Comparison of ENCODE assay signal across 8 mouse cellular contexts in the genomic region with DNA sequence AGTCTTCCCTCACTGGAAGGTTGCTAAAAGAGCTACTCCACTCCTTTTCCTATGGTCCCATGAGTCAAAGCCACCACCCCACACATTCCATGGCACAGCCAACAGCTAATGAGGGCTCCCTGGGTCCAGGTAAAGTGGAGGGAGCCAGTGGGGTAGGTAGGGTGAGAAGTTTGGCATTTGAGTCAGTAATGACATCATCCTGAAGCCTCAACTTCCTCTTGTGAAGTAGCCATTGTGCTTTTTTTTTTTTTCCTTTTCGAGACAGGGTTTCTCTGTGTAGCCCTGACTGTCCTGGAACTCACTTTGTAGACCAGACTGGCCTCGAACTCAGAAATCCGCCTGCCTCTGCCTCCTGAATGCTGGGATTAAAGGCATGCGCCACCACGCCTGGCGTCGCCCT. TPM values are rescaled to one million over a fixed set of nuclear protein-coding genes. Genes with fewer than 3 reads are reported as not detected.
DNase-seq lines count a peak whose midpoint lies in the region; ATAC-seq and TF ChIP-seq lines count a peak whose summit lies in the region.
"Not testable (repeated sequence)": the region's sequence is repeated elsewhere in the genome, so short reads cannot be mapped to it uniquely, and the experiment has no call there.
"Had no signal": no experiment of that assay in that cellular context is flagged by ENCODE, and none has a peak within 500 bp of the region (broad histone marks: within the 10 kb centered on the region; RNA-seq: fewer than 3 reads in every experiment).

No protein-coding gene starts in this region.

- not testable (repeated sequence) for H3K9me3 ChIP-seq in CH12.LX (replicated peaks; ENCODE audit: low read length); heart, embryonic 13.5 days

- 69% methylated on average over 7 of the region's 7 CpGs for WGBS in bone marrow, adult 2 months
- 89% methylated on average over 7 of the region's 7 CpGs for WGBS in heart, embryonic 13.5 days
- WGBS in macrophage (ENCODE audit: missing documents) = 83% methylated on average over 6 of the region's 7 CpGs

- H3K4me3 ChIP-seq in CH12.LX (replicated peaks in 1 of 3; ENCODE audit: low read depth in 2 of 3, low read length in 2 of 3, poor library complexity in 1 of 3); bone marrow, adult 2 months (replicated peaks; ENCODE audit: control insufficient read depth, low read depth, low read length); heart, embryonic 13.5 days; macrophage (ENCODE audit: inconsistent target): not testable (repeated sequence)

- peaks cover 36 to 50% of the 10 kb centered on the region in 2 experiments for H3K36me3 ChIP-seq in CH12.LX (replicated peaks in 1 of 2; ENCODE audit: control insufficient read depth in 1 of 2, insufficient read depth in 1 of 2, low read length in 1 of 2)
- H3K36me3 ChIP-seq in heart, embryonic 13.5 days = peaks cover 36% of the 10 kb centered on the region
- peaks cover 33% of the 10 kb centered on the region for H3K36me3 ChIP-seq in macrophage (ENCODE audit: inconsistent target)
- not testable (repeated sequence) for H3K36me3 ChIP-seq in splenic B cell, adult 2 months (ENCODE audit: control insufficient read depth, insufficient read depth, low read length, poor library complexity, severe bottlenecking)

- not testable (repeated sequence) for TF ChIP-seq EP300 in CH12.LX (IDR thresholded peaks at IDR 0.05; ENCODE audit: low read length)

- TF ChIP-seq RAD21 in CH12.LX (IDR thresholded peaks at IDR 0.05; ENCODE audit: low read depth, low read length) = not testable (repeated sequence)

- H3K4me2 ChIP-seq in CH12.LX (ENCODE audit: insufficient read depth, low read depth, poor library complexity, severe bottlenecking); heart, embryonic 13.5 days: not testable (repeated sequence)

- H3K79me2 ChIP-seq in CH12.LX (replicated peaks; ENCODE audit: control insufficient read depth, extremely low read depth, insufficient read depth, poor library complexity, severe bottlenecking); macrophage (ENCODE audit: inconsistent target): not testable (repeated sequence)

- H3K27ac ChIP-seq in CH12.LX (ENCODE audit: insufficient read depth, low read depth) (0 out of 2 replicates have a peak overlapping the region, but pooled peaks have one; percentile 11), macrophage (peak overlapping the region; percentile 59)
- H3K27ac ChIP-seq in bone marrow, adult 2 months (ENCODE audit: control insufficient read depth, insufficient read depth, low read depth, low read length, poor library complexity) = peak overlapping the region; percentile 16; the same call in 1 of the 2 replicates
- 0 out of 2 replicates have a peak overlapping the region, but pooled peaks have one; percentile 58 for H3K27ac ChIP-seq in heart, embryonic 13.5 days (replicated peaks)

- peaks cover 20 to 47% of the 10 kb centered on the region in 2 experiments for H3K4me1 ChIP-seq in CH12.LX (ENCODE audit: control insufficient read depth in 1 of 2, insufficient read depth in 2 of 2)
- not testable (repeated sequence) for H3K4me1 ChIP-seq in bone marrow, adult 2 months (ENCODE audit: control insufficient read depth, insufficient read depth, low read length)
- peaks cover 16% of the 10 kb centered on the region for H3K4me1 ChIP-seq in heart, embryonic 13.5 days

- in situ Hi-C loops in CH12.LX (cut with MboI; ENCODE audit: low pct_ligation_motif_present, low pct_unique_long_range_greater_than_20kb, low sequenced_read_pairs) = loop anchor here (10.0 kb wide), 1 partner anchor 49 kb away; no protein-coding TSS in a partner anchor

- not testable (repeated sequence) for TF ChIP-seq POLR2A in CH12.LX (IDR thresholded peaks at IDR 0.05; ENCODE audit: low read depth, low read length); bone marrow, adult 2 months (IDR thresholded peaks at IDR 0.05; ENCODE audit: borderline replicate concordance, control insufficient read depth, low read depth, low read length)

- not testable (repeated sequence) for H3K27me3 ChIP-seq in CH12.LX (replicated peaks); heart, embryonic 13.5 days (replicated peaks); splenic B cell, adult 2 months (ENCODE audit: control insufficient read depth, insufficient read depth, low read length, poor library complexity, severe bottlenecking)

- H3K9ac ChIP-seq in CH12.LX (ENCODE audit: insufficient read depth, low read depth); heart, embryonic 13.5 days: not testable (repeated sequence)

- ATAC-seq in granulocyte monocyte progenitor cell, adult 5-6 weeks (replicated peaks; ENCODE audit: poor library complexity, severe bottlenecking) = peak; percentile 64
- ATAC-seq in heart, embryonic 13.5 days (ENCODE audit: extremely low read depth, insufficient number of reproducible peaks, low FRiP score, low TSS enrichment) = not testable (repeated sequence)
- peak; percentile 72 for ATAC-seq in monocyte, adult 5-6 weeks (replicated peaks; ENCODE audit: insufficient number of reproducible peaks, low FRiP score, low TSS enrichment, poor library complexity, severe bottlenecking)

- dilution Hi-C loops in CH12.LX (cut with MboI; ENCODE audit: extremely low pct_ligation_motif_present, extremely low pct_unique_long_range_greater_than_20kb, low sequenced_read_pairs) = not testable (repeated sequence)

- not testable (repeated sequence) for DNase-seq in CH12.LX (ENCODE audit: extremely low read depth)
- DNase-seq in splenic B cell, adult 2 months (ENCODE audit: low read depth, low spot score) = peak; percentile 36

- not testable (repeated sequence) for TF ChIP-seq CTCF in CH12.LX (conservative IDR thresholded peaks at IDR 0.05 in 1 of 2, IDR thresholded peaks at IDR 0.05 in 1 of 2; ENCODE audit: low read depth in 2 of 2, low read length in 2 of 2); bone marrow, adult 2 months (IDR thresholded peaks at IDR 0.05; ENCODE audit: control insufficient read depth, insufficient read depth, low read length)

RNA-seq across cellular contexts. Expression of a gene that starts 8.3 kb away (rescaled TPM):
- total RNA-seq in CH12.LX (2012; rRNA removed) (0.04 TPM in 1 of 2 replicates, not detected in the other), CH12.LX (2014; rRNA removed) (0.31 and 0.34 TPM in 2 replicates)
- polyA plus RNA-seq in CH12.LX (2012; ENCODE audit: insufficient read length, low read depth) (0.65 and 1.1 TPM in 2 replicates), macrophage (2018) (102 to 269 TPM (median 231 TPM) in 3 replicates)
- polyA plus RNA-seq in bone marrow, adult 2 months (2011; ENCODE audit: insufficient read depth, insufficient read length, low replicate concordance, missing spikeins) = 3.2 and 6.7 TPM in 2 replicates
- 2.4 TPM in 2 replicates for total RNA-seq in granulocyte monocyte progenitor cell, adult 5-6 weeks (2014; fragmentation: Nextera tagmentation)
- total RNA-seq in granulocyte monocyte progenitor cell, adult 5-6 weeks (2017) = 1.2 and 1.4 TPM in 2 replicates
- polyA plus RNA-seq in heart, embryonic 13.5 days (2015; fragmentation: Nextera tagmentation; extraction: Ambion mirVana) = 0.62 and 1.2 TPM in 2 replicates
- total RNA-seq in macrophage (2018; cell fraction: chromatin; rRNA removed) = 100 to 1,000 TPM in 8 of 26 experiments, 10 to 100 TPM in 18; 34.4 to 232 (median 82.6) TPM
- total RNA-seq in macrophage (2018; cell fraction: cytosol; rRNA removed) = 100 to 1,000 TPM; 244 to 546 (median 327) TPM
- total RNA-seq in macrophage (2018; cell fraction: nucleus; rRNA removed) = 100 to 1,000 TPM; 101 to 544 (median 322) TPM
- 3.6 to 28.2 TPM (median 24.8 TPM) in 3 replicates for total RNA-seq in monocyte, adult 5-6 weeks (2017)
- polyA plus RNA-seq: Patski had no signal

RNA-seq across cellular contexts. Expression of a gene that starts 20.2 kb away (rescaled TPM):
- total RNA-seq in CH12.LX (2012; rRNA removed) = 117 and 129 TPM in 2 replicates
- 187 and 189 TPM in 2 replicates for total RNA-seq in CH12.LX (2014; rRNA removed)
- polyA plus RNA-seq in CH12.LX (2012; ENCODE audit: insufficient read length, low read depth) = 319 and 325 TPM in 2 replicates
- polyA plus RNA-seq in bone marrow, adult 2 months (2011; ENCODE audit: insufficient read depth, insufficient read length, low replicate concordance, missing spikeins) = 128 and 173 TPM in 2 replicates
- total RNA-seq in granulocyte monocyte progenitor cell, adult 5-6 weeks (2014; fragmentation: Nextera tagmentation) = 136 and 140 TPM in 2 replicates
- 369 and 376 TPM in 2 replicates for total RNA-seq in granulocyte monocyte progenitor cell, adult 5-6 weeks (2017)
- polyA plus RNA-seq in heart, embryonic 13.5 days (2015; fragmentation: Nextera tagmentation; extraction: Ambion mirVana) = 103 and 116 TPM in 2 replicates
- total RNA-seq in macrophage (2018; cell fraction: chromatin; rRNA removed) = 100 to 1,000 TPM in 2 of 26 experiments, 10 to 100 TPM in 24; 42.8 to 106 (median 71.4) TPM
- total RNA-seq in macrophage (2018; cell fraction: cytosol; rRNA removed) = 100 to 1,000 TPM in 5 of 26 experiments, 10 to 100 TPM in 21; 78.3 to 119 (median 90.3) TPM
- 10 to 100 TPM; 37.0 to 80.7 (median 58.0) TPM for total RNA-seq in macrophage (2018; cell fraction: nucleus; rRNA removed)
- 98.0 to 366 TPM (median 125 TPM) in 3 replicates for polyA plus RNA-seq in macrophage (2018)
- total RNA-seq in monocyte, adult 5-6 weeks (2017) = 510 to 713 TPM (median 673 TPM) in 3 replicates

RNA-seq across cellular contexts. Expression of a gene that starts 22.1 kb away (rescaled TPM):
- 263 and 292 TPM in 2 replicates for total RNA-seq in CH12.LX (2012; rRNA removed)
- 342 and 353 TPM in 2 replicates for total RNA-seq in CH12.LX (2014; rRNA removed)
- polyA plus RNA-seq in CH12.LX (2012; ENCODE audit: insufficient read length, low read depth) = 397 TPM in 2 replicates
- polyA plus RNA-seq in bone marrow, adult 2 months (2011; ENCODE audit: insufficient read depth, insufficient read length, low replicate concordance, missing spikeins) = 886 and 890 TPM in 2 replicates
- total RNA-seq in granulocyte monocyte progenitor cell, adult 5-6 weeks (2014; fragmentation: Nextera tagmentation) = 781 and 857 TPM in 2 replicates
- total RNA-seq in granulocyte monocyte progenitor cell, adult 5-6 weeks (2017) = 1,252 and 1,475 TPM in 2 replicates
- 1,230 and 1,350 TPM in 2 replicates for polyA plus RNA-seq in heart, embryonic 13.5 days (2015; fragmentation: Nextera tagmentation; extraction: Ambion mirVana)
- 100 to 1,000 TPM in 2 of 26 experiments, 10 to 100 TPM in 24; 20.4 to 119 (median 53.5) TPM for total RNA-seq in macrophage (2018; cell fraction: chromatin; rRNA removed)
- total RNA-seq in macrophage (2018; cell fraction: cytosol; rRNA removed) = 100 to 1,000 TPM; 377 to 989 (median 481) TPM
- 100 to 1,000 TPM in 15 of 26 experiments, 10 to 100 TPM in 11; 59.3 to 224 (median 111) TPM for total RNA-seq in macrophage (2018; cell fraction: nucleus; rRNA removed)
- 516 to 719 TPM (median 630 TPM) in 3 replicates for polyA plus RNA-seq in macrophage (2018)
- total RNA-seq in monocyte, adult 5-6 weeks (2017) = 103 to 180 TPM (median 116 TPM) in 3 replicates

RNA-seq across cellular contexts. Expression of a gene that starts 45.2 kb away (rescaled TPM):
- total RNA-seq in CH12.LX (2012; rRNA removed) (44.3 and 68.1 TPM in 2 replicates), CH12.LX (2014; rRNA removed) (35.4 and 35.6 TPM in 2 replicates)
- polyA plus RNA-seq in CH12.LX (2012; ENCODE audit: insufficient read length, low read depth) (31.5 and 40.1 TPM in 2 replicates), macrophage (2018) (12.3 to 18.2 TPM (median 13.4 TPM) in 3 replicates)
- 5.4 and 20.0 TPM in 2 replicates for polyA plus RNA-seq in bone marrow, adult 2 months (2011; ENCODE audit: insufficient read depth, insufficient read length, low replicate concordance, missing spikeins)
- total RNA-seq in granulocyte monocyte progenitor cell, adult 5-6 weeks (2014; fragmentation: Nextera tagmentation) = 3.4 and 3.9 TPM in 2 replicates
- 2.1 and 2.9 TPM in 2 replicates for total RNA-seq in granulocyte monocyte progenitor cell, adult 5-6 weeks (2017)
- 7.3 and 8.4 TPM in 2 replicates for polyA plus RNA-seq in heart, embryonic 13.5 days (2015; fragmentation: Nextera tagmentation; extraction: Ambion mirVana)
- 10 to 100 TPM in 16 of 26 experiments, 1 to 10 TPM in 10; 1.3 to 25.9 (median 11.4) TPM for total RNA-seq in macrophage (2018; cell fraction: chromatin; rRNA removed)
- 10 to 100 TPM in 23 of 26 experiments, 1 to 10 TPM in 3; 3.5 to 45.1 (median 25.7) TPM for total RNA-seq in macrophage (2018; cell fraction: cytosol; rRNA removed)
- 10 to 100 TPM in 21 of 26 experiments, 1 to 10 TPM in 5; 3.2 to 47.9 (median 22.7) TPM for total RNA-seq in macrophage (2018; cell fraction: nucleus; rRNA removed)
- 4.9 to 6.0 TPM (median 5.2 TPM) in 3 replicates for total RNA-seq in monocyte, adult 5-6 weeks (2017)

Comparison
In these comparisons a context has a peak if more than half of its experiments do, and no peak if none do; other contexts are left out.
1. RNA of a gene that starts 8.3 kb away (polyA plus RNA-seq): 102 to 269 TPM in macrophage; 3.2 to 6.7 TPM in bone marrow, adult 2 months, 0.62 to 1.2 TPM in heart, embryonic 13.5 days and 0.65 to 1.1 TPM in CH12.LX; every median in the first group is over 10 times any median in the second.
2. Peak in every context shown above with its lines, with median percentiles within 50 percentile points of each other: H3K27ac ChIP-seq.